Mouse (Mus musculus) lung, postnatal 0 days (tissue): ENCODE results near the gene Podn.

ENCODE experiments used
- CTCF ChIP-seq: IDR thresholded peaks from 2 replicates; pipeline ENCODE4 v1.5.1; 2016; ENCODE audit warnings: antibody characterized with exemption, mild to moderate bottlenecking
- EP300 ChIP-seq: IDR thresholded peaks from 2 replicates; pipeline ENCODE4 v1.6.1; 2016; ENCODE audit warnings: antibody characterized with exemption, mild to moderate bottlenecking, control low read depth

DNA sequence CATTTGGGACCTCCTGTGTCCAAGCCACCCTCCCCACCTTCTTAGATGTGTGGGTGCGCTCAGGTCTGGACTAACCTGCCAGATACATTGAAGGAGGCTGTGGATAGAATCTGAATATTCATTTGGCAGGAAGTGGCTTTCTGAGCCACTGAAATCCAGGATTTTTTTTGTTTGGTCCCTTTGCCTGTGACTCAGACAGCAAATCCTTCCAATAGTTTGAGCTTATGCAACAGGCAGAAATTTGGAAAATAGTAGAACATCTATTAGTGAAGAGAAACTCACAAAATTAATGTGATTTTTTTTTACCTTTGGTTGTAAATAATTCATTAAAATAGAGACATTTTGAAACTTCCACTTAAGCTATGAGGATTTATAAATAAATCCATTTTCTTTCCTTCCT lies 125.1 kb downstream of the Podn start:
- no peak for TF ChIP-seq CTCF
- TF ChIP-seq EP300, result no peak
